Mouse (Mus musculus): ENCODE results near the gene Dlgap1.
"Not testable (repeated sequence)": the region's sequence is repeated elsewhere in the genome, so short reads cannot be mapped to it uniquely, and the experiment has no call there.

The Dlgap1 gene

GRCm38 (mm10) chr17:70835071-70835790 lies 866.4 kb downstream of the Dlgap1 start:
- DNase-seq (ENCODE audit: low read depth in 2 of 2, low spot score in 2 of 2) = no peak

- no peak for DNase-seq (ENCODE audit: low read depth in 2 of 2, low spot score in 2 of 2)
Measured at GRCm38 (mm10) chr17:70836820-70837219, 867.9 kb downstream of the Dlgap1 start.

- not testable (repeated sequence) for DNase-seq (ENCODE audit: low read depth in 2 of 2, low spot score in 2 of 2)
Measured at GRCm38 (mm10) chr17:70837474-70837873, 868.6 kb downstream of the Dlgap1 start.

- DNase-seq (ENCODE audit: low read depth in 2 of 2, low spot score in 2 of 2) = no peak
Measured at GRCm38 (mm10) chr17:70838031-70838430, 869.2 kb downstream of the Dlgap1 start.

- no peak for DNase-seq (ENCODE audit: low read depth in 2 of 2, low spot score in 2 of 2)
Measured at GRCm38 (mm10) chr17:70838533-70838932, 869.7 kb downstream of the Dlgap1 start.

- DNase-seq (ENCODE audit: low read depth in 2 of 2, low spot score in 2 of 2) = no peak
Measured at GRCm38 (mm10) chr17:70843252-70843651, 874.4 kb downstream of the Dlgap1 start.

GRCm38 (mm10) chr17:70844971-70845370 lies 876.1 kb downstream of the Dlgap1 start:
- no peak for DNase-seq (ENCODE audit: low read depth in 2 of 2, low spot score in 2 of 2)

- DNase-seq (ENCODE audit: low read depth in 2 of 2, low spot score in 2 of 2) = no peak
Measured at GRCm38 (mm10) chr17:70845543-70845942, 876.7 kb downstream of the Dlgap1 start.

GRCm38 (mm10) chr17:70846111-70846644 lies 877.3 kb downstream of the Dlgap1 start:
- no peak for DNase-seq (ENCODE audit: low read depth in 2 of 2, low spot score in 2 of 2)

- peak; percentile 41 to 68 for DNase-seq (ENCODE audit: low read depth in 2 of 2, low spot score in 2 of 2)
Measured at GRCm38 (mm10) chr17:70847086-70847485, 878.2 kb downstream of the Dlgap1 start.

GRCm38 (mm10) chr17:70847751-70848510 lies 879.1 kb downstream of the Dlgap1 start:
- peak in 1 of 2 experiments; percentile 11 for DNase-seq (ENCODE audit: low read depth in 2 of 2, low spot score in 2 of 2)

- peak; percentile 19 to 24 for DNase-seq (ENCODE audit: low read depth in 2 of 2, low spot score in 2 of 2)
Measured at GRCm38 (mm10) chr17:70848511-70849398, 879.9 kb downstream of the Dlgap1 start.

GRCm38 (mm10) chr17:70849399-70850232 lies 880.7 kb downstream of the Dlgap1 start:
- DNase-seq (ENCODE audit: low read depth in 2 of 2, low spot score in 2 of 2) = peak; percentile 78 to 82

- peak; percentile 54 to 62 for DNase-seq (ENCODE audit: low read depth in 2 of 2, low spot score in 2 of 2)
Measured at GRCm38 (mm10) chr17:70850233-70850995, 881.5 kb downstream of the Dlgap1 start.

- DNase-seq (ENCODE audit: low read depth in 2 of 2, low spot score in 2 of 2) = peak; percentile 58 to 65
Measured at GRCm38 (mm10) chr17:70850996-70851991, 882.4 kb downstream of the Dlgap1 start.

GRCm38 (mm10) chr17:70852011-70852685 lies 883.3 kb downstream of the Dlgap1 start:
- DNase-seq (ENCODE audit: low read depth in 2 of 2, low spot score in 2 of 2) = peak; percentile 80 to 88

- DNase-seq (ENCODE audit: low read depth in 2 of 2, low spot score in 2 of 2) = peak; percentile 57
Measured at GRCm38 (mm10) chr17:70852686-70853386, 884.0 kb downstream of the Dlgap1 start.

Measured in CD8-positive naive resting alpha-beta T cell, adult 2 months (primary cell).